Mouse (Mus musculus): ENCODE measurements around the gene Gm10392.
A peak's percentile ranks its signal among the peaks of the same experiment; 100 is the strongest.

The Gm10392 gene

GRCm38 (mm10) chr11:77483510-77484255, 35.3 kb downstream of the Gm10392 start:
- Histone ChIP-seq H3K9me3 (ENCODE audit: low read length) (no peaks in the 10 kb centered on the region), H3K36me3 (ENCODE audit: insufficient read depth, low read length) (no peaks in the 10 kb centered on the region), H3K27me3 (ENCODE audit: insufficient read depth, low read length) (peaks cover 22% of the 10 kb centered on the region), H3K4me3 (replicated peaks; ENCODE audit: low read length) (no peak overlapping the region), H3K4me1 (replicated peaks; ENCODE audit: low read depth, low read length) (peaks cover 36% of the 10 kb centered on the region)
- no peak for TF ChIP-seq POU5F1 (IDR thresholded peaks at IDR 0.05; ENCODE audit: borderline replicate concordance, low read length)
- TF ChIP-seq CTCF (conservative IDR thresholded peaks at IDR 0.05; ENCODE audit: low read length) = no peak
- no peak for TF ChIP-seq NANOG (IDR thresholded peaks at IDR 0.05; ENCODE audit: borderline replicate concordance, low read length)

GRCm38 (mm10) chr11:77483043-77483442, 36.0 kb downstream of the Gm10392 start:
- TF ChIP-seq POU5F1 (IDR thresholded peaks at IDR 0.05; ENCODE audit: borderline replicate concordance, low read length) = no peak
- no peak for TF ChIP-seq NANOG (IDR thresholded peaks at IDR 0.05; ENCODE audit: borderline replicate concordance, low read length)
- no peak for TF ChIP-seq CTCF (conservative IDR thresholded peaks at IDR 0.05; ENCODE audit: low read length)
- no peaks in the 10 kb centered on the region for H3K9me3 ChIP-seq (ENCODE audit: low read length)
- H3K36me3 ChIP-seq (ENCODE audit: insufficient read depth, low read length) = no peaks in the 10 kb centered on the region
- H3K4me1 ChIP-seq (replicated peaks; ENCODE audit: low read depth, low read length) = peaks cover 34% of the 10 kb centered on the region
- peaks cover 16% of the 10 kb centered on the region for H3K27me3 ChIP-seq (ENCODE audit: insufficient read depth, low read length)
- H3K4me3 ChIP-seq (replicated peaks; ENCODE audit: low read length) = no peak overlapping the region

- Histone ChIP-seq H3K36me3 (ENCODE audit: insufficient read depth, low read length) (0 out of 2 replicates have a peak, but pooled peaks cover 6% of the 10 kb centered on the region), H3K9me3 (ENCODE audit: low read length) (no peaks in the 10 kb centered on the region), H3K4me3 (replicated peaks; ENCODE audit: low read length) (no peak overlapping the region), H3K4me1 (replicated peaks; ENCODE audit: low read depth, low read length) (peaks cover 22% of the 10 kb centered on the region), H3K27me3 (ENCODE audit: insufficient read depth, low read length) (peaks cover 39% of the 10 kb centered on the region)
- TF ChIP-seq POU5F1 (IDR thresholded peaks at IDR 0.05; ENCODE audit: borderline replicate concordance, low read length) (no peak), CTCF (conservative IDR thresholded peaks at IDR 0.05; ENCODE audit: low read length) (no peak), NANOG (IDR thresholded peaks at IDR 0.05; ENCODE audit: borderline replicate concordance, low read length) (no peak)
These were observed 42.1 kb downstream of the Gm10392 start for GRCm38 (mm10) chr11:77476895-77477294.

GRCm38 (mm10) chr11:77476216-77476615, 42.8 kb downstream of the Gm10392 start:
- TF ChIP-seq CTCF (conservative IDR thresholded peaks at IDR 0.05; ENCODE audit: low read length) (no peak), POU5F1 (IDR thresholded peaks at IDR 0.05; ENCODE audit: borderline replicate concordance, low read length) (no peak), NANOG (IDR thresholded peaks at IDR 0.05; ENCODE audit: borderline replicate concordance, low read length) (no peak; the same call in 1 of the 2 replicates)
- Histone ChIP-seq H3K36me3 (ENCODE audit: insufficient read depth, low read length) (0 out of 2 replicates have a peak, but pooled peaks cover 6% of the 10 kb centered on the region), H3K4me1 (replicated peaks; ENCODE audit: low read depth, low read length) (peaks cover 28% of the 10 kb centered on the region), H3K9me3 (ENCODE audit: low read length) (no peaks in the 10 kb centered on the region), H3K27me3 (ENCODE audit: insufficient read depth, low read length) (peaks cover 46% of the 10 kb centered on the region), H3K4me3 (replicated peaks; ENCODE audit: low read length) (0 out of 2 replicates have a peak overlapping the region, but pooled peaks have one; percentile 8)

- Histone ChIP-seq H3K4me1 (replicated peaks; ENCODE audit: low read depth, low read length) (peaks cover 48% of the 10 kb centered on the region), H3K27me3 (ENCODE audit: insufficient read depth, low read length) (peaks cover 80% of the 10 kb centered on the region), H3K9me3 (ENCODE audit: low read length) (no peaks in the 10 kb centered on the region), H3K36me3 (ENCODE audit: insufficient read depth, low read length) (0 out of 2 replicates have a peak, but pooled peaks cover 6% of the 10 kb centered on the region), H3K4me3 (replicated peaks; ENCODE audit: low read length) (no peak overlapping the region)
- no peak for TF ChIP-seq CTCF (conservative IDR thresholded peaks at IDR 0.05; ENCODE audit: low read length)
- TF ChIP-seq POU5F1 (IDR thresholded peaks at IDR 0.05; ENCODE audit: borderline replicate concordance, low read length) = no peak
- no peak for TF ChIP-seq NANOG (IDR thresholded peaks at IDR 0.05; ENCODE audit: borderline replicate concordance, low read length)
These were observed 46.2 kb downstream of the Gm10392 start for GRCm38 (mm10) chr11:77472775-77473174.

GRCm38 (mm10) chr11:77471407-77471806, 47.6 kb downstream of the Gm10392 start:
- H3K27me3 ChIP-seq (ENCODE audit: insufficient read depth, low read length) = peaks cover 87% of the 10 kb centered on the region
- H3K9me3 ChIP-seq (ENCODE audit: low read length) = no peaks in the 10 kb centered on the region
- no peak for TF ChIP-seq NANOG (IDR thresholded peaks at IDR 0.05; ENCODE audit: borderline replicate concordance, low read length)
- TF ChIP-seq CTCF (conservative IDR thresholded peaks at IDR 0.05; ENCODE audit: low read length) = no peak; the same call in 1 of the 2 replicates
- TF ChIP-seq POU5F1 (IDR thresholded peaks at IDR 0.05; ENCODE audit: borderline replicate concordance, low read length) = no peak
- H3K4me1 ChIP-seq (replicated peaks; ENCODE audit: low read depth, low read length) = peaks cover 58% of the 10 kb centered on the region
- peak overlapping the region; percentile 72 for H3K4me3 ChIP-seq (replicated peaks; ENCODE audit: low read length)
- H3K36me3 ChIP-seq (ENCODE audit: insufficient read depth, low read length) = 0 out of 2 replicates have a peak, but pooled peaks cover 6% of the 10 kb centered on the region

GRCm38 (mm10) chr11:77468397-77468796, 50.6 kb downstream of the Gm10392 start:
- Histone ChIP-seq H3K36me3 (ENCODE audit: insufficient read depth, low read length) (no peaks in the 10 kb centered on the region), H3K27me3 (ENCODE audit: insufficient read depth, low read length) (peaks cover 99% of the 10 kb centered on the region), H3K9me3 (ENCODE audit: low read length) (no peaks in the 10 kb centered on the region), H3K4me1 (replicated peaks; ENCODE audit: low read depth, low read length) (peaks cover 80% of the 10 kb centered on the region), H3K4me3 (replicated peaks; ENCODE audit: low read length) (no peak overlapping the region)
- no peak for TF ChIP-seq POU5F1 (IDR thresholded peaks at IDR 0.05; ENCODE audit: borderline replicate concordance, low read length)
- TF ChIP-seq CTCF (conservative IDR thresholded peaks at IDR 0.05; ENCODE audit: low read length) = no peak
- no peak for TF ChIP-seq NANOG (IDR thresholded peaks at IDR 0.05; ENCODE audit: borderline replicate concordance, low read length)

- Histone ChIP-seq H3K27me3 (ENCODE audit: insufficient read depth, low read length) (peaks cover 99% of the 10 kb centered on the region), H3K4me3 (replicated peaks; ENCODE audit: low read length) (peak overlapping the region; percentile 64), H3K36me3 (ENCODE audit: insufficient read depth, low read length) (no peaks in the 10 kb centered on the region), H3K9me3 (ENCODE audit: low read length) (no peaks in the 10 kb centered on the region), H3K4me1 (replicated peaks; ENCODE audit: low read depth, low read length) (peaks cover 86% of the 10 kb centered on the region)
- TF ChIP-seq POU5F1 (IDR thresholded peaks at IDR 0.05; ENCODE audit: borderline replicate concordance, low read length) (no peak), CTCF (conservative IDR thresholded peaks at IDR 0.05; ENCODE audit: low read length) (peak; percentile 79), NANOG (IDR thresholded peaks at IDR 0.05; ENCODE audit: borderline replicate concordance, low read length) (no peak)
These were observed 51.2 kb downstream of the Gm10392 start for GRCm38 (mm10) chr11:77467784-77468183.

All from E14TG2a.4 (cell line).